9 mouse cellular contexts compared by ENCODE assay signal in genomic region chr8:124827387-124827786, GRCm38 (mm10). TPM values are rescaled to one million over a fixed set of nuclear protein-coding genes. Genes with fewer than 3 reads are reported as not detected.
DNase-seq lines count a peak whose midpoint lies in the region; ATAC-seq and TF ChIP-seq lines count a peak whose summit lies in the region.
"Had no signal": no experiment of that assay in that cellular context is flagged by ENCODE, and none has a peak within 500 bp of the region (broad histone marks: within the 10 kb centered on the region; RNA-seq: fewer than 3 reads in every experiment).

No protein-coding gene starts in this region.

- H3K9ac ChIP-seq in hindbrain, embryonic 13.5 days = no peak overlapping the region
- no peak overlapping the region for H3K9ac ChIP-seq in heart, embryonic 15.5 days
- H3K9ac ChIP-seq: embryonic facial prominence, embryonic 15.5 days had no signal

- H3K4me1 ChIP-seq in hindbrain, embryonic 10.5 days (replicated peaks) = peaks cover 7% of the 10 kb centered on the region; the same call in 1 of the 2 replicates
- H3K4me1 ChIP-seq in hindbrain, embryonic 13.5 days (replicated peaks) = no peaks in the 10 kb centered on the region
- H3K4me1 ChIP-seq in heart, embryonic 15.5 days (replicated peaks) = peaks cover 6% of the 10 kb centered on the region; the same call in 1 of the 2 replicates
- no peaks in the 10 kb centered on the region; the same call in 1 of the 2 replicates for H3K4me1 ChIP-seq in spleen, adult 2 months (ENCODE audit: control insufficient read depth, insufficient read depth, insufficient read length)
- H3K4me1 ChIP-seq: embryonic facial prominence, embryonic 15.5 days had no signal

- H3K9me3 ChIP-seq in hindbrain, embryonic 10.5 days = no peaks in the 10 kb centered on the region
- H3K9me3 ChIP-seq in hindbrain, embryonic 13.5 days = no peaks in the 10 kb centered on the region
- no peaks in the 10 kb centered on the region for H3K9me3 ChIP-seq in heart, embryonic 15.5 days (replicated peaks)
- H3K9me3 ChIP-seq: embryonic facial prominence, embryonic 15.5 days had no signal

- peak; percentile 64 for DNase-seq in hindbrain, embryonic 10.5 days (ENCODE audit: low spot score)
- DNase-seq in MN1 (ENCODE audit: low spot score) = peak; percentile 83
- peak; percentile 75 for DNase-seq in cerebellum, adult 9-11 months
- peak; percentile 16 to 61 for DNase-seq in layer of hippocampus, adult 2 months (ENCODE audit: low spot score in 2 of 2)
- peak; percentile 60 for DNase-seq in lung, postnatal 25 days (ENCODE audit: low spot score)
- DNase-seq in spleen, adult 2 months (ENCODE audit: low read depth in 1 of 2, low spot score in 2 of 2) = peak; percentile 11 to 30

- WGBS in hindbrain, embryonic 10.5 days = 6% methylated on average over 5 of the region's 5 CpGs
- WGBS in hindbrain, embryonic 13.5 days = 4% methylated on average over 5 of the region's 5 CpGs
- 4% methylated on average over 5 of the region's 5 CpGs for WGBS in heart, embryonic 15.5 days
- 5% methylated on average over 5 of the region's 5 CpGs for WGBS in spleen, adult 2 months

- TF ChIP-seq POLR2A in spleen, adult 2 months (IDR thresholded peaks at IDR 0.05; ENCODE audit: low read depth, low read length) = no peak

- H3K36me3 ChIP-seq in hindbrain, embryonic 10.5 days = peaks cover 7% of the 10 kb centered on the region; the same call in 1 of the 2 replicates
- H3K36me3 ChIP-seq in hindbrain, embryonic 13.5 days = peaks cover 87% of the 10 kb centered on the region
- H3K36me3 ChIP-seq in heart, embryonic 15.5 days = no peaks in the 10 kb centered on the region
- no peaks in the 10 kb centered on the region for H3K36me3 ChIP-seq in spleen, adult 2 months (ENCODE audit: control insufficient read depth, insufficient read depth, low read length)
- H3K36me3 ChIP-seq: embryonic facial prominence, embryonic 15.5 days had no signal

- peak; percentile 94 for TF ChIP-seq CTCF in layer of hippocampus, adult 2 months (conservative IDR thresholded peaks at IDR 0.05)
- TF ChIP-seq CTCF in spleen, adult 2 months (IDR thresholded peaks at IDR 0.05; ENCODE audit: extremely low read depth, insufficient read depth, insufficient read length, insufficient replicate concordance) = peak; percentile 53; the same call in 1 of the 2 replicates

- no peak for ATAC-seq in hindbrain, embryonic 13.5 days (ENCODE audit: low FRiP score)
- ATAC-seq in heart, embryonic 15.5 days (replicated peaks; ENCODE audit: insufficient number of reproducible peaks, insufficient read depth, low FRiP score, low read depth) = 0 out of 2 replicates have a peak, but pooled peaks have one; percentile 13

- H3K4me3 ChIP-seq in hindbrain, embryonic 10.5 days = no peak overlapping the region
- no peak overlapping the region for H3K4me3 ChIP-seq in hindbrain, embryonic 13.5 days
- H3K4me3 ChIP-seq in heart, embryonic 15.5 days = no peak overlapping the region
- no peak overlapping the region for H3K4me3 ChIP-seq in layer of hippocampus, adult 2 months
- H3K4me3 ChIP-seq in spleen, adult 2 months (ENCODE audit: extremely low read depth, insufficient read depth, insufficient read length) = no peak overlapping the region
- H3K4me3 ChIP-seq: embryonic facial prominence, embryonic 15.5 days had no signal

- no peak overlapping the region for H3K27ac ChIP-seq in hindbrain, embryonic 10.5 days
- no peak overlapping the region for H3K27ac ChIP-seq in hindbrain, embryonic 13.5 days
- H3K27ac ChIP-seq in heart, embryonic 15.5 days = no peak overlapping the region
- H3K27ac ChIP-seq in layer of hippocampus, adult 2 months = peak overlapping the region; percentile 57; the same call in 1 of the 2 replicates
- H3K27ac ChIP-seq in spleen, adult 2 months (ENCODE audit: insufficient read depth, low read length) = no peak overlapping the region
- H3K27ac ChIP-seq: embryonic facial prominence, embryonic 15.5 days had no signal

- no peak overlapping the region for H3K4me2 ChIP-seq in hindbrain, embryonic 13.5 days
- H3K4me2 ChIP-seq in heart, embryonic 15.5 days = no peak overlapping the region
- H3K4me2 ChIP-seq: embryonic facial prominence, embryonic 15.5 days had no signal

- H3K27me3 ChIP-seq in hindbrain, embryonic 10.5 days (ENCODE audit: insufficient read depth, poor library complexity, severe bottlenecking) = peaks cover 23% of the 10 kb centered on the region; the same call in 1 of the 2 replicates
- H3K27me3 ChIP-seq in hindbrain, embryonic 13.5 days = peaks cover 7% of the 10 kb centered on the region; the same call in 1 of the 2 replicates
- H3K27me3 ChIP-seq in heart, embryonic 15.5 days = 0 out of 2 replicates have a peak, but pooled peaks cover 2% of the 10 kb centered on the region
- H3K27me3 ChIP-seq in spleen, adult 2 months (ENCODE audit: control insufficient read depth, insufficient read depth, low read length) = no peaks in the 10 kb centered on the region

RNA-seq across cellular contexts. Expression of gene Trim67, which starts 34.5 kb away (rescaled TPM):
- polyA plus RNA-seq in hindbrain, embryonic 10.5 days (2016; fragmentation: Nextera tagmentation; extraction: Ambion mirVana) = 0.81 and 3.3 TPM in 2 replicates
- polyA plus RNA-seq in hindbrain, embryonic 13.5 days (2015; fragmentation: Nextera tagmentation; extraction: Ambion mirVana) = 20.5 and 20.6 TPM in 2 replicates
- polyA plus RNA-seq in heart, embryonic 15.5 days (2015; fragmentation: Nextera tagmentation; extraction: Ambion mirVana) = 0.19 and 0.33 TPM in 2 replicates
- total RNA-seq in layer of hippocampus, adult 2 months (2021) = 1 to 10 TPM; 2.9 to 3.1 TPM
- polyA plus RNA-seq in spleen, adult 2 months (2012; rRNA removed) = 0.02 TPM in 1 of 2 replicates, not detected in the other

RNA-seq across cellular contexts. Expression of gene Gnpat, which starts 35.4 kb away (rescaled TPM):
- 143 and 147 TPM in 2 replicates for polyA plus RNA-seq in hindbrain, embryonic 10.5 days (2016; fragmentation: Nextera tagmentation; extraction: Ambion mirVana)
- polyA plus RNA-seq in hindbrain, embryonic 13.5 days (2015; fragmentation: Nextera tagmentation; extraction: Ambion mirVana) = 83.6 and 85.0 TPM in 2 replicates
- polyA plus RNA-seq in heart, embryonic 15.5 days (2015; fragmentation: Nextera tagmentation; extraction: Ambion mirVana) = 101 and 103 TPM in 2 replicates
- 10 to 100 TPM; 64.3 to 68.0 TPM for total RNA-seq in layer of hippocampus, adult 2 months (2021)
- 36.0 and 42.5 TPM in 2 replicates for polyA plus RNA-seq in spleen, adult 2 months (2012; rRNA removed)

RNA-seq across cellular contexts. Expression of gene 2810004N23Rik, which starts 35.5 kb away (rescaled TPM):
- 51.4 and 71.3 TPM in 2 replicates for polyA plus RNA-seq in hindbrain, embryonic 10.5 days (2016; fragmentation: Nextera tagmentation; extraction: Ambion mirVana)
- polyA plus RNA-seq in hindbrain, embryonic 13.5 days (2015; fragmentation: Nextera tagmentation; extraction: Ambion mirVana) = 30.4 and 32.1 TPM in 2 replicates
- 46.3 and 51.6 TPM in 2 replicates for polyA plus RNA-seq in heart, embryonic 15.5 days (2015; fragmentation: Nextera tagmentation; extraction: Ambion mirVana)
- total RNA-seq in layer of hippocampus, adult 2 months (2021) = 10 to 100 TPM; 21.8 to 24.8 TPM
- polyA plus RNA-seq in spleen, adult 2 months (2012; rRNA removed) = 8.0 and 8.2 TPM in 2 replicates

Comparison
In these comparisons a context has a peak if more than half of its experiments do, and no peak if none do; other contexts are left out.
1. DNase-seq: peak in every context shown above with its lines; median percentile 83 in MN1; 75 in cerebellum, adult 9-11 months; 64 in hindbrain, embryonic 10.5 days; 60 in lung, postnatal 25 days; 38 in layer of hippocampus, adult 2 months; 20 in spleen, adult 2 months.